Mouse (Mus musculus) kidney, embryonic 15.5 days (tissue): ENCODE measurements around the gene Lamb3. TPM values are rescaled to one million over a fixed set of nuclear protein-coding genes. Genes with fewer than 3 reads are reported as not detected.
"Not testable (repeated sequence)": the region's sequence is repeated elsewhere in the genome, so short reads cannot be mapped to it uniquely, and the experiment has no call there.

Experiments
- ATAC-seq: fragments of 200-750 bp; cut with Nextera tagmentation; replicated peaks from 2 replicates; pipeline ENCODE4 v1.8.0; 2017; ENCODE audit warnings: moderate TSS enrichment; ENCODE audit not compliant: low FRiP score
- H3K27ac ChIP-seq: fragments of 300-500 bp; sonication (generic); 2 replicates; pipeline ENCODE4 v1.5.1; 2015; ENCODE audit warnings: mild to moderate bottlenecking, inconsistent platforms
- H3K27me3 ChIP-seq: fragments of 300-500 bp; sonication (generic); 2 replicates; pipeline ENCODE4 v1.6.1; 2015; ENCODE audit warnings: inconsistent platforms
- H3K36me3 ChIP-seq: fragments of 300-500 bp; sonication (generic); 2 replicates; pipeline ENCODE4 v1.6.1; 2015; ENCODE audit warnings: inconsistent platforms
- H3K4me1 ChIP-seq: fragments of 300-500 bp; sonication (generic); 2 replicates; pipeline ENCODE4 v1.6.1; 2015; ENCODE audit warnings: inconsistent platforms
- H3K4me2 ChIP-seq: fragments of 300-500 bp; sonication (generic); 2 replicates; pipeline ENCODE4 v1.6.1; 2015; ENCODE audit warnings: moderate library complexity, mild to moderate bottlenecking, inconsistent platforms
- H3K4me3 ChIP-seq: fragments of 300-500 bp; sonication (generic); replicated peaks from 2 replicates; pipeline ENCODE4 v1.5.1; 2015; ENCODE audit warnings: mild to moderate bottlenecking, inconsistent platforms
- H3K9ac ChIP-seq: fragments of 300-500 bp; sonication (generic); 2 replicates; pipeline ENCODE4 v1.6.1; 2015; ENCODE audit warnings: mild to moderate bottlenecking, inconsistent platforms
- H3K9me3 ChIP-seq: fragments of 300-500 bp; sonication (generic); replicated peaks from 2 replicates; pipeline ENCODE4 v1.6.1; 2016; ENCODE audit warnings: inconsistent platforms
- WGBS: fragments of 180-500 bp; shearing (Covaris S2); methylation state at CpG from one replicate; pipeline ENCODE4 v1.1.7; 2015; ENCODE audit warnings: mixed read lengths; 5-methylcytosine and 5-hydroxymethylcytosine counted together
- polyA plus RNA-seq: library from polyadenylated mRNA; unstranded; fragments of >200 nt; fragmentation: Nextera tagmentation; extraction: Ambion mirVana; gene quantifications from 2 replicates; pipeline ENCODE4 v1.2.1, GENCODE M21; 2015

Lamb3 gene
- polyA plus RNA-seq, 1 experiment from 2014 or later: 1.6 TPM

- not testable (repeated sequence) for ATAC-seq, H3K9me3 ChIP-seq, H3K4me3 ChIP-seq, H3K27ac ChIP-seq, H3K4me2 ChIP-seq, H3K27me3 ChIP-seq, H3K36me3 ChIP-seq, H3K9ac ChIP-seq
- 67% methylated on average over 3 of the region's 3 CpGs for WGBS
- H3K4me1 ChIP-seq: peaks cover 17% of the 10 kb centered on the region
These were observed 46.4 kb downstream of the Lamb3 start for GRCm38 (mm10) chr1:193253895-193254294.

GRCm38 (mm10) chr1:193255032-193255431 is 47.5 kb downstream of the Lamb3 start:
- Histone ChIP-seq H3K36me3 (no peaks in the 10 kb centered on the region), H3K9me3 (no peaks in the 10 kb centered on the region), H3K4me1 (peaks cover 17% of the 10 kb centered on the region), H3K4me3 (no peak overlapping the region), H3K4me2 (no peak overlapping the region), H3K27me3 (no peaks in the 10 kb centered on the region), H3K27ac (no peak overlapping the region), H3K9ac (no peak overlapping the region)
- WGBS: 66% methylated on average over 8 of the region's 8 CpGs
- ATAC-seq: no peak

GRCm38 (mm10) chr1:193255488-193256288 is 48.2 kb downstream of the Lamb3 start:
- Histone ChIP-seq H3K4me3 (no peak overlapping the region), H3K9me3 (no peaks in the 10 kb centered on the region), H3K4me1 (peaks cover 17% of the 10 kb centered on the region), H3K27ac (no peak overlapping the region), H3K36me3 (no peaks in the 10 kb centered on the region), H3K9ac (no peak overlapping the region), H3K27me3 (no peaks in the 10 kb centered on the region), H3K4me2 (no peak overlapping the region)
- peak; percentile 23 for ATAC-seq
- 25% methylated on average over 3 of the region's 3 CpGs for WGBS

GRCm38 (mm10) chr1:193256289-193256577 is 48.7 kb downstream of the Lamb3 start:
- Histone ChIP-seq H3K27me3 (no peaks in the 10 kb centered on the region), H3K27ac (no peak overlapping the region; the same call in 1 of the 2 replicates), H3K9ac (no peak overlapping the region), H3K4me2 (no peak overlapping the region), H3K4me3 (no peak overlapping the region), H3K9me3 (no peaks in the 10 kb centered on the region), H3K36me3 (no peaks in the 10 kb centered on the region), H3K4me1 (peaks cover 16% of the 10 kb centered on the region)
- ATAC-seq: peak; percentile 26

- no peak overlapping the region for H3K4me2 ChIP-seq
- H3K9me3 ChIP-seq: no peaks in the 10 kb centered on the region
- H3K4me3 ChIP-seq: no peak overlapping the region
- no peak for ATAC-seq
- no peaks in the 10 kb centered on the region for H3K27me3 ChIP-seq
- no peak overlapping the region; the same call in 1 of the 2 replicates for H3K27ac ChIP-seq
- H3K9ac ChIP-seq: no peak overlapping the region
- peaks cover 12% of the 10 kb centered on the region for H3K4me1 ChIP-seq
- H3K36me3 ChIP-seq: no peaks in the 10 kb centered on the region
- 47% methylated on average over 5 of the region's 5 CpGs for WGBS
These were observed 49.2 kb downstream of the Lamb3 start for GRCm38 (mm10) chr1:193256621-193257098.

- H3K9ac ChIP-seq: no peak overlapping the region
- H3K4me2 ChIP-seq: no peak overlapping the region
- no peak for ATAC-seq
- no peaks in the 10 kb centered on the region for H3K9me3 ChIP-seq
- no peaks in the 10 kb centered on the region for H3K27me3 ChIP-seq
- H3K36me3 ChIP-seq: no peaks in the 10 kb centered on the region
- H3K4me1 ChIP-seq: 0 out of 2 replicates have a peak, but pooled peaks cover 15% of the 10 kb centered on the region
- no peak overlapping the region for H3K27ac ChIP-seq
- WGBS: 86% methylated on average over 9 of the region's 9 CpGs
- H3K4me3 ChIP-seq: no peak overlapping the region
These were observed 52.1 kb downstream of the Lamb3 start for GRCm38 (mm10) chr1:193259559-193259958.

- Histone ChIP-seq H3K9ac (no peak overlapping the region), H3K27ac (peak overlapping the region; percentile 77), H3K36me3 (no peaks in the 10 kb centered on the region), H3K4me3 (no peak overlapping the region), H3K9me3 (no peaks in the 10 kb centered on the region), H3K4me1 (0 out of 2 replicates have a peak, but pooled peaks cover 10% of the 10 kb centered on the region), H3K27me3 (no peaks in the 10 kb centered on the region), H3K4me2 (no peak overlapping the region)
- 63% methylated on average over 7 of the region's 7 CpGs for WGBS
- peak; percentile 58; the same call in 1 of the 2 replicates for ATAC-seq
These were observed 54.5 kb downstream of the Lamb3 start for GRCm38 (mm10) chr1:193261897-193262548.

- Histone ChIP-seq H3K4me3 (no peak overlapping the region), H3K4me1 (0 out of 2 replicates have a peak, but pooled peaks cover 10% of the 10 kb centered on the region), H3K9me3 (no peaks in the 10 kb centered on the region), H3K27me3 (no peaks in the 10 kb centered on the region), H3K27ac (no peak overlapping the region), H3K36me3 (no peaks in the 10 kb centered on the region), H3K4me2 (no peak overlapping the region), H3K9ac (no peak overlapping the region)
- no peak for ATAC-seq
- WGBS: 75% methylated on average over 8 of the region's 8 CpGs
These were observed 55.8 kb downstream of the Lamb3 start for GRCm38 (mm10) chr1:193263026-193263907.

- H3K27me3 ChIP-seq: no peaks in the 10 kb centered on the region
- H3K27ac ChIP-seq: no peak within 1 kb of the TSS
- 0 out of 2 replicates have a peak, but pooled peaks cover 10% of the 10 kb centered on the region for H3K4me1 ChIP-seq
- no peaks in the 10 kb centered on the region for H3K36me3 ChIP-seq
- no peaks in the 10 kb centered on the region for H3K9me3 ChIP-seq
- no peak for ATAC-seq
- WGBS: 78% methylated on average over 5 of the region's 5 CpGs
- H3K4me3 ChIP-seq: no peak within 1 kb of the TSS
- no peak within 1 kb of the TSS for H3K4me2 ChIP-seq
- H3K9ac ChIP-seq: no peak within 1 kb of the TSS
These were observed 56.6 kb downstream of the Lamb3 start, which contains the start of gene Hsd11b1 for GRCm38 (mm10) chr1:193263955-193264598. TSS of gene Hsd11b1 (minus strand) at chr1:193264075.

GRCm38 (mm10) chr1:193265734-193266133 is 58.2 kb downstream of the Lamb3 start:
- Histone ChIP-seq H3K27ac (no peak overlapping the region), H3K9ac (no peak overlapping the region), H3K36me3 (no peaks in the 10 kb centered on the region), H3K4me2 (no peak overlapping the region), H3K9me3 (no peaks in the 10 kb centered on the region), H3K4me1 (0 out of 2 replicates have a peak, but pooled peaks cover 10% of the 10 kb centered on the region), H3K27me3 (no peaks in the 10 kb centered on the region), H3K4me3 (no peak overlapping the region)
- no peak for ATAC-seq

GRCm38 (mm10) chr1:193270965-193271763 is 63.7 kb downstream of the Lamb3 start:
- WGBS: 50% methylated on average over 6 of the region's 6 CpGs
- H3K4me3 ChIP-seq: 0 out of 2 replicates have a peak overlapping the region, but pooled peaks have one; percentile 45
- H3K9ac ChIP-seq: no peak overlapping the region; the same call in 1 of the 2 replicates

More at GRCm38 (mm10) chr1:193270965-193271763, 63.7 kb downstream of the Lamb3 start:
- H3K4me1 ChIP-seq: peaks cover 17% of the 10 kb centered on the region
- no peak for ATAC-seq
- no peaks in the 10 kb centered on the region for H3K27me3 ChIP-seq
- no peaks in the 10 kb centered on the region for H3K9me3 ChIP-seq
- no peak overlapping the region for H3K27ac ChIP-seq
- no peaks in the 10 kb centered on the region for H3K36me3 ChIP-seq
- H3K4me2 ChIP-seq: peak overlapping the region; percentile 69
